Mouse (Mus musculus) frontal cortex, adult 2 months (tissue): ENCODE data around the gene Eme1. TPM values are rescaled to one million over a fixed set of nuclear protein-coding genes. Genes with fewer than 3 reads are reported as not detected.

Experiments
- DNase-seq, 2 experiments: peaks; one replicate each; pipeline ENCODE4 v3.0.0; 2022; ENCODE audit warnings: low spot score in 1 of 2; ENCODE audit errors: extremely low spot score in 1 of 2
- polyA plus RNA-seq: library from polyadenylated mRNA; depleted of rRNA; stranded (reverse); fragments of >200 nt; gene quantifications from 2 replicates; pipeline ENCODE4 v1.2.3, GENCODE M21; 2012; rRNA removed

Eme1 gene
- polyA plus RNA-seq, 1 experiment, result 0.30 TPM

DNA sequence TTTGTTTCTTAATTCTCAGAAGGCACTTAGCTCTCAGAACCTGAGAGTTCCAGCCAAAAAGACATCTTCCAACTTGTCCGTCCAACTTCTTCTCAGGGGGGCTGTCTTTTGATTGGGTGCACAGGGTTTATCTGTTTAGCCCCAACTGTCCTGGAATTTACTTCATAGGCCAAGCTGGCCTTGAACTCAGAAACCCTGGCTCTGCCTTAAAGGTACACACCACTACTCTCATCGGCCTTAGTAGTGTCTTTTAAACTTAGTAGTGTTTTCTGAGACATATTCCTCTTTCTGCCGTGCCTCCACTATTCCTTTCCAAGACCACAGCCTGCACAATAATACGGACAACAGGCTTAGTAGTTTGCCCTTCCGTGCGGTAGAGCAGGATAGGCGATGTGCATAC is 53.3 kb downstream of the Eme1 start:
- DNase-seq, result no peak

- no peak for DNase-seq
Observed at GRCm38 (mm10) chr11:94598437-94599120, 55.2 kb downstream of the Eme1 start.

GRCm38 (mm10) chr11:94597319-94597718 is 56.4 kb downstream of the Eme1 start:
- DNase-seq, result no peak

- no peak for DNase-seq
Observed at GRCm38 (mm10) chr11:94596311-94596852, 57.4 kb downstream of the Eme1 start.

Other genes starting within 250 kb of the Eme1 start
- gene Cacna1g, start 179.8 kb downstream of the Eme1 start, polyA plus RNA-seq, result 188 and 191 TPM in 2 replicates
- gene Spata20, start 167.8 kb downstream of the Eme1 start, polyA plus RNA-seq, result 0.24 and 0.34 TPM in 2 replicates
- gene Epn3, start 154.0 kb downstream of the Eme1 start, polyA plus RNA-seq, result 0.60 and 1.2 TPM in 2 replicates
- 1.9 and 2.0 TPM in 2 replicates for gene Mycbpap, start 132.2 kb downstream of the Eme1 start, polyA plus RNA-seq
- 11.8 and 12.5 TPM in 2 replicates for gene Rsad1, start 104.7 kb downstream of the Eme1 start, polyA plus RNA-seq
- gene Chad, start 88.9 kb downstream of the Eme1 start, polyA plus RNA-seq, result 0.11 and 0.22 TPM in 2 replicates
- 16.1 and 17.0 TPM in 2 replicates for gene Acsf2, start 52.1 kb downstream of the Eme1 start, polyA plus RNA-seq
- 67.1 and 76.3 TPM in 2 replicates for gene Lrrc59, start 24.2 kb downstream of the Eme1 start, polyA plus RNA-seq
- gene Mrpl27, start 197 bp downstream of the Eme1 start, polyA plus RNA-seq, result 112 and 136 TPM in 2 replicates
- 26.6 and 27.0 TPM in 2 replicates for gene Xylt2, start 23.6 kb upstream of the Eme1 start, polyA plus RNA-seq
- not detected in 2 replicates for gene Gm11541, start 50.5 kb upstream of the Eme1 start, polyA plus RNA-seq
- 0.13 and 0.26 TPM in 2 replicates for gene Cdc34b, start 87.8 kb upstream of the Eme1 start, polyA plus RNA-seq
- 0.04 TPM in 1 of 2 replicates, not detected in the other for gene Tmem92, start 128.7 kb upstream of the Eme1 start, polyA plus RNA-seq